Mouse (Mus musculus): ENCODE measurements at regions not wholly inside any gene's neighbourhood (a gene's known extent, or its start where the extent isn't known, plus 50 kb on each side); places are given as distances from the start of the nearest gene placed in this dataset.

DNA sequence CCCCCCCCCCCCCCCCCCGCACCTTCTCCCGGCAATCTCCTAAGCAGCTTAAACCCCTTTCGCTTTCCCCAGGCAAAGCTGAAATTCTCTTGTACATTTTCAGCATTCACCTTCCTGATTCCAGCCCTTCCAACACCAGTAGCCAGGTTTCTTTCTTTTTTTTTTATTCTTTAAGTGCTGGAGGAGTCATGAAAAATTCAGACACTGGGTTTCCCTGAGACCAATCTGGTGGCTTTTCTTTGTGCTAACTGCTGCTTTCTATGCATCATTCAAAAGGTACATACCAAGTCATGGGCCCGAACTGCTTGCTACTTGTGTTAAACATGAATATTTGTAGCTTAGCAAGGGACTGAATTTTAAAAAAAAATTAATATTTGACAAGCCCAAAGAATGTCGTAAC is 99.7 kb downstream of the Zfp326 start:
- in situ Hi-C loops (cut with MboI; ENCODE audit: low sequenced_read_pairs), result no loop called here

DNA sequence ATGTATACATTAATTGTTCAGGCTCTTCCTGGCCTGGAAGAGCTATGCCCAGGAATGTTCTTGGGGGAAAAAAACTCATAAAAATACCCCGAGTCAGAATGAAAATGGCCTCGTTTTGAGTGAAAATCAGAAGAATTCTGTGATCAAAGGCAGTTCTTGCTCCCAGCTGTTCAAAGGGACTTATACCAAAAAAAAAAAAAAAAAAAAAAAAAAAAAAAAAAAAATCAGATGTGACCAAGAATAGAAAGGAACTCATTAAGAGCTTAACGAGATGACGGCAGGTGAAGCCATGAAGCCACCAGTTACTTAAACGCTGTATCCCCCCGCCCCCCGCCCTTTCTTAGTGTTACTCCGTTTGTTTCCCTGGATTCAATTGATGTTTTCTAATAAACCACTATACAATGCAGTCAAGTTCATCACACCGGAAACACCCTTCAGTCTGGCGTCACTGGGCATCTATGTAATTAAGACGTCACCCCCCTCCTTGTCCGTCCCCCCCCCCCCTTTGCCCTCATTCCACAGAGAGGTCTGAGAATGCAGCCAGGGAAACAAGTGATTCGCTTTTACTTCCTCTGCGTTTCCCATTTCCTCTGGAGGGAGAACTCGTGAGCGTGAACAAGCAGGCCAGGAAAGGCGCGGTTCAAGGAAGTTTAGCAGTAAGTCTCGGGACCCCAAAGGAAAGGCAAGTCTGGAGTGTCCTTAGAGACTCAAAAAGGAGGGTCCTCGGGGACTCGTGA is 99.1 kb downstream of the Zfp326 start:
- in situ Hi-C loops (cut with MboI; ENCODE audit: low sequenced_read_pairs), result no loop called here

DNA sequence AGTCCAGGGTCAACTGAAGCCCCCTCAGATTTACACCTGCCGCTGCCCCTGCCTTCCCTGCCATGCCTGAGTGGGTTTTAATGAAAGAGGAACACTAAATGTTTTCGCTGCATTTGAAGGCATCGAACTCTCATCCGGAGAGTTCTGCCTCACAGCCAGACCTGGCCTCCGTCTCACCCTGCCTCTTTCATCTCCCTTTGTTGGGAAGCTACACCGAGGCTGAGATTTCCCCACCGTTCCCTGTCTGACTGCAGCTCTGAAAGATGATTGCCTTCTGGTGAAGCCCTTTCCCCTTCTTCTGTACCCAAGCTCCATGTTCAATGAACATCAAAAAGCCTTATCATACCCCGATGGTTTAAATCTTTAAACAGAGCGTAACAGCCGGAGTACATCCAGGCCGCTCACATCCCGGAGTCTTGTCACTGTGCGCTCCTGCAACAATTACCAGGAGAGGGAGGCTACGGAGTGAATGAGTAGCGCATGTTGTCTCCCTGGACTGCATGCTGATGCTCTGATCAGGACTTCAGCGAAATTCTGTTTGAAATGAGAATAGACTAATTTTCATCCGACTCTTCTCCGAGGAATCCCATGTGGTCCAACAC is 98.3 kb downstream of the Zfp326 start:
- in situ Hi-C loops (cut with MboI; ENCODE audit: low sequenced_read_pairs), result loop anchor here (25.0 kb wide), 1 partner anchor 813 kb away; no protein-coding TSS in a partner anchor

Data from CH12F3 (cell line).